Mouse (Mus musculus) CD4-positive helper T cell, adult 2 months (primary cell): ENCODE results near the gene Padi2.

ENCODE experiments used
- DNase-seq: peaks from one replicate; pipeline ENCODE4 v3.0.0-alpha.2; 2012; ENCODE audit warnings: low read depth, missing footprints, low spot score

Padi2 gene

GRCm38 (mm10) chr4:140919974-140920836 is 14.1 kb downstream of the Padi2 start:
- DNase-seq, result no peak

GRCm38 (mm10) chr4:140922508-140922907 is 16.4 kb downstream of the Padi2 start:
- no peak for DNase-seq

GRCm38 (mm10) chr4:140925648-140926047 is 19.5 kb downstream of the Padi2 start:
- DNase-seq, result no peak

- DNase-seq, result no peak
Measured at GRCm38 (mm10) chr4:140928349-140928748, 22.2 kb downstream of the Padi2 start.

GRCm38 (mm10) chr4:140929745-140930144 is 23.6 kb downstream of the Padi2 start:
- no peak for DNase-seq

- DNase-seq, result no peak
Measured at GRCm38 (mm10) chr4:140930900-140931470, 24.8 kb downstream of the Padi2 start.

- DNase-seq, result no peak
Measured at GRCm38 (mm10) chr4:140935643-140936042, 29.5 kb downstream of the Padi2 start.

GRCm38 (mm10) chr4:140944356-140944755 is 38.2 kb downstream of the Padi2 start:
- no peak for DNase-seq

GRCm38 (mm10) chr4:140944961-140945442 is 38.9 kb downstream of the Padi2 start:
- peak; percentile 87 for DNase-seq

- peak; percentile 59 for DNase-seq
Measured at GRCm38 (mm10) chr4:140945571-140945970, 39.4 kb downstream of the Padi2 start.

- DNase-seq, result peak; percentile 41
Measured at GRCm38 (mm10) chr4:140946048-140946447, 39.9 kb downstream of the Padi2 start.

GRCm38 (mm10) chr4:140946580-140947205 is 40.5 kb downstream of the Padi2 start:
- DNase-seq, result peak; percentile 25

GRCm38 (mm10) chr4:140947487-140948440 is 41.6 kb downstream of the Padi2 start:
- DNase-seq, result peak; percentile 89

- no peak for DNase-seq
Measured at GRCm38 (mm10) chr4:140948481-140948880, 42.3 kb downstream of the Padi2 start.

GRCm38 (mm10) chr4:140949052-140949451 is 42.9 kb downstream of the Padi2 start:
- DNase-seq, result peak; percentile 19

GRCm38 (mm10) chr4:140949616-140950015 is 43.5 kb downstream of the Padi2 start:
- peak; percentile 64 for DNase-seq

GRCm38 (mm10) chr4:140950574-140950973 is 44.4 kb downstream of the Padi2 start:
- no peak for DNase-seq

GRCm38 (mm10) chr4:140951861-140952641 is 45.9 kb downstream of the Padi2 start:
- DNase-seq, result peak; percentile 77

- no peak for DNase-seq
Measured at GRCm38 (mm10) chr4:140957131-140957702, 51.1 kb downstream of the Padi2 start.

GRCm38 (mm10) chr4:140957725-140958124 is 51.6 kb downstream of the Padi2 start:
- DNase-seq, result peak; percentile 76
